Mouse (Mus musculus) megakaryocyte-erythroid progenitor cell, adult 5-6 weeks (primary cell): Measurements from ENCODE around the gene Gp9. TPM values are rescaled to one million over a fixed set of nuclear protein-coding genes. Genes with fewer than 3 reads are reported as not detected.

Experiments
- ATAC-seq: replicated peaks from 2 replicates; pipeline ENCODE4 v1.8.0; 2016; ENCODE audit warnings: mild to moderate bottlenecking, inconsistent platforms; ENCODE audit not compliant: severe bottlenecking, poor library complexity, low FRiP score, low TSS enrichment
- total RNA-seq, 2 experiments: library from RNA; stranded (forward) in 1 of 2; stranded (reverse) in 1 of 2; fragments of 200-1000, 215-1000 nt in 1 of 2; fragments of >200 nt in 1 of 2; fragmentation: Nextera tagmentation in 1 of 2; gene quantifications; 2 replicates each; pipeline ENCODE4 v1.2.3; 2014 to 2017

The Gp9 gene
- total RNA-seq, 2 experiments from 2014 or later: 4.5 to 7.3 TPM

- ATAC-seq: peak; percentile 10; the same call in 1 of the 2 replicates
These were observed 1.6 kb downstream of the Gp9 start for GRCm38 (mm10) chr6:87779174-87780165.

- no peak for ATAC-seq
These were observed 2.9 kb downstream of the Gp9 start for GRCm38 (mm10) chr6:87780546-87781301.

- no peak for ATAC-seq
These were observed 6.2 kb downstream of the Gp9 start for GRCm38 (mm10) chr6:87784033-87784432.

- ATAC-seq: no peak
These were observed 8.7 kb downstream of the Gp9 start for GRCm38 (mm10) chr6:87786621-87787020.

DNA sequence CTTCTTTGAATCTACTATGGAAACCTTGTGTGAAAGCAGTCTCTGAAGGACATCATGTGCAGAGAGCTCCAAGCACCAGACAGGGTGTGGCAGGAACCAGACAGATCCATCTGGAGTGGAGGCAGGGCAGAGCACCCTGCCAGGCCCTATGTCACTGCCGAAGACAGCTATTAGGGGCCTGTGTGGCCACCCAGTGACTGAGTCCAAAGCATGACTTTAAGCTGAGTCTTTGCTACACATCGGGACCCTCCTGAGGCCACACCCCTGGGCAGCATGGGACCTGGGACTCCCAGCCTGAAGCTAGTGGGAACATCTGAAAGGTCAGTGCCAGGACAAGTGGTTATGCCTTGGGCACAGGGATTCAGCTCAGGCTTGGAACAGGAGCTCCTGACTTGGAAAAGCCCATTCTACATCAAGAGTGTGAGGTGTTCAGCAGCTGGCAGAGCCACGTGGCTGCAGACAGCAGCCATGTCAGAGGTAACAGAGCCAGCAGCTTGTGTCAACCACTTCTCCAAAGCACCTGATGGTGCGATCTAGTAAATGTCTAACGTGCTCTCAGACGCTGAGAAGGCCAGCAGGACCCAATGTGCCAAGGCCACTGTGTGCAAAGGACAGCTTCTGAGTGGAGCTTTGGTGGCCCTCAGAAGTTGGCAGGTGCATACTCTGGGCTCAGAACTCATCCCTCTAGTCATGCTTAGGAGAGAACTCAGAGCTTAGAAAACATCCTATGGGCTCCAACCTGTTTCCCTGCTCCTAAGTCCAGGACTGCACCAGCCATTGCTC lies 9.4 kb downstream of the Gp9 start:
- no peak for ATAC-seq

DNA sequence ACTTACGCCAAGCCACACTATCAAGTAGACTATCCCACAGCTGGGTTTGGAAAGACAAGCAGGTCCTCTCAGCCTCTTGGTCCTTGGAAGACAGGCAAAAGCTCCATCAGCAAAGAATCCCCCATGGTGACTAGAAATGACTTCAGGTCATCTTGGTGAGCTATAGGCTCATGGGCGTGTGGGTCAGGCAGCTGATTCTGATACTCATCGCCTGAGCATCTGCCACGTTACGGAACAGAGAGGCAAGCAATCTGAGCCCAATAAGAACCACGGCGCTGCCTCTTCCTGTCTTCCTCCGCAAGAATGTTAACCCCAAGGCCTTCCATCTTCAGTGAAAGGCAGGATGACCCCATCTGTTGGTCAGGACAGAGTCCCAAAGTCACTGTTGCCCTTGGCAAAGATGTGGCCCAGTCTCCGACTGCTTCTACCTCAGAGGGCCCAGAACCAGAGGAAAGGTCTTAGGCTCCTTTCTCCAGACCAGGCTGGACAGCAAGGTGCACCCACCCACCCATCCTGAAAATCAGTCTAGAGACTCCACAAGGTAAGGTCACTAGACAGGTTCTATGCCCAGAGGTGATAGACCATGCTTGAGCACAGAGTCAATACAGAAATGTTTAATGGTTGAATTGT lies 10.5 kb downstream of the Gp9 start:
- ATAC-seq: no peak

- ATAC-seq: peak; percentile 27; the same call in 1 of the 2 replicates
These were observed 11.2 kb downstream of the Gp9 start for GRCm38 (mm10) chr6:87788896-87789587.

DNA sequence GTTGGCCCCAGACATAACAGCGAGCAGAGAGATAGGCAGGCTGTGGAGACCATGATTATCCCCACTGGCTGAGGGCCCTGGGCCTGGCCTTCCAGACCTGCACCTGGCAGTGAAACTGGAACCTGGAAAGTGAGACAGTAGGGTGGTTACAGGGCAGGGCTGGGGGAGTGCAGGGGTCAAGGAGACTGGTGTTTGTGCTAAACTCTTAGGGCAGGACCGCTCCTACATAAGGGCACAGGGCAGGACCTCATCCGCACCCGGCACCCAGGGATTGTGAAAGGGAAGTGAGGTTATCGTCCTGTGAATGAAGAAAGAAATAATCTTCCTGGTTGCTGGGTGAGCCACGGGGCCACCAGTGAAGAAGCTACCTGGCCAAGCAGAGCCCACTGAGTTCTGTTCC lies 11.9 kb downstream of the Gp9 start:
- ATAC-seq: no peak

DNA sequence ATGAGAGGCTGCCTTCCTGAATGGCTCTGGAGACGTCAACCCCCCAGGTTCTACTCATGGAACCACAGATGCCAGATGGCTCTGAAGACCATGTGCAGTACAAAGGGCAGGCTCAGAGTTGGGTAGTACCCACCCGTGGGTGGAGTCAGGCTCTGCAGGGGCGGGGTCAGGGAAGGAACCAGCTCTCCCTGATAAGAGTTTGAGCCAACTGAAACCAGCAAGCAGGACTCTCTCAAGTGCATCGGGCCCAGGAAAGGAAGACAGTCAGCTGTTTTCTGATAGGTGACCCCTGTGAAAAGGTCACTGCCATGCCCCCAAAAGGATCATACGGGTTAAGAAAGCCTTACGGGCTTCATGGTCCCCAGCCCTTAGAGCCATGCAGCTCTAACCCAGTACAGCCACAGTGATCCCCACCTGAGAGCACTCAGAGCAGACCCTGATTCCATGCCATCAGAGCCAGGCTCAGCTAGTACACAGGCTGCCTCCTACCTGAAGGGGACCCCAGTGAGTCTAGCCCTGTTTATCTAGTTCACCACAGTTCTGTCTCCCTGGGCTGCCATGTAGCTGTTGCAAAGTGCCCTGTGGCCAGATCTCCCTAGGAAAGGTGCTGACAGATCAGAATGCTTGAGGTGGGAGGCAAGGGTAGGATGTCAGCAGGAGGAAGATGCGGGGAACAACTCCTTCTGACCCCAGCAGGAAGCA lies 13.1 kb downstream of the Gp9 start:
- peak; percentile 86 for ATAC-seq

- ATAC-seq: no peak
These were observed 14.0 kb downstream of the Gp9 start for GRCm38 (mm10) chr6:87791826-87792225.

- no peak for ATAC-seq
These were observed 16.1 kb downstream of the Gp9 start for GRCm38 (mm10) chr6:87793821-87794510.

DNA sequence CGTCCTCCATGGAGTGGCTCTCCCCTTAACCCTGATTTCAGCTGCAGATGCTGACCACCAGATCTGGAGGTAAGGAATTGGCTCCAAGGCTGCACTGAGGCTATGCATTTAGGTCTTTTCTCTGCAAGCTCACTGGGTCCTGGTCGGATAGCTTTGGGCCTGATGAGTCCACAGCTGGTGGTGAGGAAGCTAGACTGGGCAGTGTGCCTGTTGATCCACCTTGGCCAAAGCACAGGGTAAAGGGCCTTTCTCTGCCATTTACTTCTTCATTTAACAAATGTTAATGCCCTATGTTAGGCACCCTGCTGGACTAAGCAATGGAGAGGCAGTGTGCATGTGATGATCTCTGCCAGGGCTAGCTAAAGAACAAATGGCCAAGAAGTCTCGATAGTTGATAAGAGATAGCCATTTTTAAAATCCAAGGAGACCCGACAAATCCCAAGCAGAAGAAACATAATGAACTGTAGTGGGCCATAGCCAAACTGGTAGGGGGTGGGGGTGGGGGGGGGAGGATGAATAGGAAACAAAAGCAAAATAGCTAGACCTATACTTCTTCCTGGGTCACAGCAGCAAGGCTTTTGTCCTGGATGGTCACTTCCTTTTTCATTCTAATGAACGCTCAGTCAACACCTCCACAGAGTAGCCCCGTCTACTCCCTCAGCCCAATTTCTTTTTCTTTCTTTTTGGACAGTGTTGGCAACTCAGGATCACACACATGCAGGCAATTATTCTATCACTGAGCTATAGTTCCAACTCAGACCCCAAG lies 17.7 kb downstream of the Gp9 start:
- no peak for ATAC-seq

GRCm38 (mm10) chr6:87796251-87796880 lies 18.5 kb downstream of the Gp9 start:
- ATAC-seq: peak; percentile 53

DNA sequence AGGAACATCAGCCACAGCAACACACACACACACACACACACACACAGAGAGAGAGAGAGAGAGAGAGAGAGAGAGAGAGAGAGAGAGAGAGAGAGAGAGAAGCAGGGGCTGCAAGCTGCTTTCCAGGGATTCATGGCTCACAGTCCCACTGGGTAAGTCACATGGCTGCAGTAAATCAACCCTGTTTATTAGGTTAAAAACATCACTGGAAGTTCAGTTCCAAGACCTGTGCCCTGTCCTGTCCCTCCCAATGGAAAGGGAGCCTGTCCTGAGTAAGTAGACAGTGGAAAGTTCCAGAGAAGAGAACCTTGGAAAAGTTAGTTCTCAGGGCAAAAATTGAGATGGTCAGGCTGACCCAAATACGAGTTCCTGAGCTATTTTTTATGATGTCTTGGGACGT lies 19.4 kb downstream of the Gp9 start:
- ATAC-seq: no peak

DNA sequence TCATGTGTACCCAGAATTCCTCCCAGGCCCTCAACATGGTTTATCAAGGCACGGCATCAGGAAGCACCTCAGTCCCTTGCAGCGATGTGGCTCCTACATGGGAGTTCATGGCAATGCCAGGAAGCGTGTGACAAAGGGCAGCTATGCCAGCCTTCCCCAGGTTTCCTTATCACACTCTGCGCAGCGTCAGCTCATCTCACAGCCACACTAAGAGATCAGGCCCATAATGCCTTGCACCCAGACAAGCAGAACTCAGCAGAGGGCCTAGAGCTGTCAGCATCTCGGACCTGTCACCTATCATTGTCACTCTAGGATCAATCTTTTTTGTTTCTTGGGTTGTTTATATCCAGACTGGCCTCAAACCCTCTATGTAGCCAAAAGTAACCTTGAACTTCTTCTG lies 21.7 kb downstream of the Gp9 start:
- ATAC-seq: peak; percentile 78

DNA sequence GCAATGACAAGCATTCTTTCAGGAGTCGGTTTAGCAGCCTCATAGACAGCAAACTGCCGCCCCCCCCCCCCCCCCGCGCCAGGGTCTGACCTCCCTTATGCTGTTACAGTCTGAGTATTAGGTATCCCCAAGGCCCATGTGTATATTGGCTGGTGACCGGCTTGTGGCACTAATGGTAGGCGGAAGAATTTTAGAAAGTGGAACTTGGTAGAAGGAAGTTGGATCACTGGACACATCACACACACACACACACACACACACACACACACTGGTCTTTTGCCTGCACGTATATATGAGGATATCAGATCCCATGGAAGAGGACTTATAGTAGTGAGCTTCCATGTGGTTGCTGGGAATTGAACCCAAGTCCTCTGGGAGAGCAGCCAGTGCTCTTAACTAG lies 24.6 kb downstream of the Gp9 start:
- ATAC-seq: no peak
